14 mouse cellular contexts compared by ENCODE assay signal in the genomic region with DNA sequence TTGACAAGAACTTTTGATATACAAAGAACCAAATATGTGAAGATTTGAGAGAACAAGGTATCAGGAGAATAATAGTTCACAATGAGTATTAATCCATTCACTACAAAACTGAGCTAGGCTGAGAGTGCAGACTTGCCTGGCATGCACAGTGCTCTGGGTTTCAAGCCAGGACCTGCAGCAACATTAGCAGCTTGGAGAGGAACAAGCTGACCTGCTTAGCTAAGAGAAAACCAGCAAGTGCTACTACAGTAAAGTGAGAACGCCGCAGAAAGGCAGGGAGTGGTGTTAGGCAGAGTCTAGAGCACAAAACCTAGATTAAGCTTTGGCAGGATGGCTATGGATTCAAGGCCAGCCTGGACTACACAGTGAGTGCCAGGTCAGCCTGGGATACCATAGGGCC. TPM values are rescaled to one million over a fixed set of nuclear protein-coding genes. Genes with fewer than 3 reads are reported as not detected.
DNase-seq lines count a peak whose midpoint lies in the region; ATAC-seq lines count a peak whose summit lies in the region.
"Had no signal": no experiment of that assay in that cellular context is flagged by ENCODE, and none has a peak within 500 bp of the region (broad histone marks: within the 10 kb centered on the region; RNA-seq: fewer than 3 reads in every experiment).

No protein-coding gene starts in this region.

- no peaks in the 10 kb centered on the region for H3K36me3 ChIP-seq in liver, embryonic 11.5 days (ENCODE audit: control insufficient read depth, insufficient read depth, low read length)

- no peaks in the 10 kb centered on the region for H3K9me3 ChIP-seq in liver, embryonic 11.5 days (ENCODE audit: control insufficient read depth, low read length)
- H3K9me3 ChIP-seq: heart, embryonic 15.5 days; hindbrain, embryonic 13.5 days; megakaryocyte, embryonic 14.5 days had no signal

- no peaks in the 10 kb centered on the region for H3K4me1 ChIP-seq in liver, embryonic 11.5 days (replicated peaks; ENCODE audit: control insufficient read depth, insufficient read depth, low read length)
- H3K4me1 ChIP-seq: hindbrain, embryonic 13.5 days had no signal

- WGBS in liver, embryonic 11.5 days, result 95% methylated on average over 2 of the region's 2 CpGs

- no peaks in the 10 kb centered on the region for H3K27me3 ChIP-seq in liver, embryonic 11.5 days (replicated peaks; ENCODE audit: control insufficient read depth, insufficient read depth, low read length)
- H3K27me3 ChIP-seq: heart, embryonic 15.5 days; hindbrain, embryonic 13.5 days; megakaryocyte, embryonic 14.5 days had no signal

- ATAC-seq in liver, embryonic 11.5 days (replicated peaks; ENCODE audit: low FRiP score), result no peak

- peak; percentile 6 for DNase-seq in adrenal gland, postnatal 14 days
- no peak for DNase-seq in adrenal gland, adult 8-10 months
- peak; percentile 2 for DNase-seq in ovary, adult 18-20 months (ENCODE audit: low spot score)
- DNase-seq in ovary, postnatal 14 days (ENCODE audit: low spot score), result no peak
- DNase-seq in cerebellum, postnatal 10 days, result peak; percentile 38
- DNase-seq in gastrocnemius, postnatal 25 days, result peak; percentile 41
- DNase-seq in liver, embryonic 11.5 days (ENCODE audit: low spot score), result no peak
- DNase-seq in adrenal gland, adult 2 months, result no peak
- DNase-seq: kidney, adult 2 months; lung, embryonic 14.5 days had no signal

- H3K9ac ChIP-seq in liver, embryonic 11.5 days (ENCODE audit: low read depth, low read length), result no peak overlapping the region
- H3K9ac ChIP-seq: heart, embryonic 15.5 days; hindbrain, embryonic 13.5 days; lung, embryonic 14.5 days had no signal

- H3K27ac ChIP-seq in liver, embryonic 11.5 days (ENCODE audit: low read depth, low read length), result no peak overlapping the region
- H3K27ac ChIP-seq: heart, embryonic 15.5 days; hindbrain, embryonic 13.5 days had no signal

- H3K4me2 ChIP-seq in liver, embryonic 11.5 days, result no peak overlapping the region
- H3K4me2 ChIP-seq: heart, embryonic 15.5 days; hindbrain, embryonic 13.5 days; lung, embryonic 14.5 days had no signal

- H3K4me3 ChIP-seq in liver, embryonic 11.5 days (ENCODE audit: low read depth, low read length), result no peak overlapping the region
- H3K4me3 ChIP-seq: heart, embryonic 15.5 days; hindbrain, embryonic 13.5 days; megakaryocyte, embryonic 14.5 days had no signal

RNA-seq across cellular contexts. Expression of gene Gm10642, which starts 26.3 kb away (rescaled TPM):
- 0.48 and 1.1 TPM in 2 replicates for total RNA-seq in adrenal gland, postnatal 14 days (2021)
- total RNA-seq in adrenal gland, adult 8-10 months (2022), result under 1 TPM; 0.37 to 0.65 (median 0.47) TPM
- total RNA-seq in gastrocnemius, postnatal 25 days (2021), result under 1 TPM in 1 of 2 experiments, not detected in 1; 0.21 TPM
- polyA plus RNA-seq in liver, embryonic 11.5 days (2014; fragmentation: Nextera tagmentation; extraction: Ambion mirVana), result 0.48 and 0.65 TPM in 2 replicates
- total RNA-seq in adrenal gland, adult 2 months (2021), result under 1 TPM; 0.35 to 0.69 TPM
- polyA plus RNA-seq in adrenal gland, adult 2 months (2012; rRNA removed), result 2.7 and 4.8 TPM in 2 replicates
- total RNA-seq: monocyte, adult 5-6 weeks had no signal

RNA-seq across cellular contexts. Expression of gene Mindy2, which starts 27.3 kb away (rescaled TPM):
- 19.5 and 20.8 TPM in 2 replicates for total RNA-seq in adrenal gland, postnatal 14 days (2021)
- 10 to 100 TPM; 15.9 to 22.7 (median 19.1) TPM for total RNA-seq in adrenal gland, adult 8-10 months (2022)
- total RNA-seq in gastrocnemius, postnatal 25 days (2021), result 10 to 100 TPM; 14.8 to 15.2 TPM
- polyA plus RNA-seq in liver, embryonic 11.5 days (2014; fragmentation: Nextera tagmentation; extraction: Ambion mirVana), result 11.4 and 13.4 TPM in 2 replicates
- total RNA-seq in adrenal gland, adult 2 months (2021), result 10 to 100 TPM; 12.6 to 16.0 TPM
- 7.5 and 11.3 TPM in 2 replicates for polyA plus RNA-seq in adrenal gland, adult 2 months (2012; rRNA removed)

RNA-seq across cellular contexts. Expression of gene Adam10, which starts 49.1 kb away (rescaled TPM):
- 56.0 and 59.9 TPM in 2 replicates for total RNA-seq in adrenal gland, postnatal 14 days (2021)
- 10 to 100 TPM; 46.6 to 59.2 (median 54.2) TPM for total RNA-seq in adrenal gland, adult 8-10 months (2022)
- total RNA-seq in gastrocnemius, postnatal 25 days (2021), result 10 to 100 TPM; 16.2 to 19.2 TPM
- 74.2 and 82.2 TPM in 2 replicates for polyA plus RNA-seq in liver, embryonic 11.5 days (2014; fragmentation: Nextera tagmentation; extraction: Ambion mirVana)
- total RNA-seq in adrenal gland, adult 2 months (2021), result 10 to 100 TPM; 44.6 to 50.5 TPM
- 18.2 and 22.5 TPM in 2 replicates for polyA plus RNA-seq in adrenal gland, adult 2 months (2012; rRNA removed)

Comparison
In these comparisons a context has a peak if more than half of its experiments do, and no peak if none do; other contexts are left out.
1. DNase-seq: peak in adrenal gland, postnatal 14 days (single experiment), ovary, adult 18-20 months (single experiment), cerebellum, postnatal 10 days (2 of 2) and gastrocnemius, postnatal 25 days (single experiment); none in adrenal gland, adult 8-10 months (single experiment), ovary, postnatal 14 days (single experiment), liver, embryonic 11.5 days (single experiment) and adrenal gland, adult 2 months (single experiment).